Mouse (Mus musculus) forebrain, embryonic 13.5 days (tissue): ENCODE measurements around the gene Cdrt4. TPM values are rescaled to one million over a fixed set of nuclear protein-coding genes. Genes with fewer than 3 reads are reported as not detected.

Experiments used
- ATAC-seq: fragments of 200-750 bp; cut with Nextera tagmentation; 2 replicates; pipeline ENCODE4 v1.8.0; 2017
- H3K27ac ChIP-seq: fragments of 300-500 bp; sonication (generic); 2 replicates; pipeline ENCODE4 v1.5.1; 2015; ENCODE audit warnings: inconsistent platforms, mild to moderate bottlenecking, moderate library complexity
- H3K27me3 ChIP-seq: fragments of 300-500 bp; sonication (generic); 2 replicates; pipeline ENCODE4 v1.6.1; 2015; ENCODE audit warnings: mild to moderate bottlenecking, inconsistent platforms
- H3K36me3 ChIP-seq: fragments of 300-500 bp; sonication (generic); 2 replicates; pipeline ENCODE4 v1.6.1; 2015; ENCODE audit warnings: mild to moderate bottlenecking, inconsistent platforms; ENCODE audit not compliant: poor library complexity, severe bottlenecking
- H3K4me1 ChIP-seq: fragments of 300-500 bp; sonication (generic); 2 replicates; pipeline ENCODE4 v1.6.1; 2015; ENCODE audit warnings: inconsistent platforms
- H3K4me2 ChIP-seq: fragments of 300-500 bp; sonication (generic); 2 replicates; pipeline ENCODE4 v1.6.1; 2015; ENCODE audit warnings: inconsistent platforms, mild to moderate bottlenecking, moderate library complexity
- H3K4me3 ChIP-seq: fragments of 300-500 bp; sonication (generic); 2 replicates; pipeline ENCODE4 v1.5.1; 2015; ENCODE audit warnings: mild to moderate bottlenecking, inconsistent platforms
- H3K9ac ChIP-seq: fragments of 300-500 bp; sonication (generic); 2 replicates; pipeline ENCODE4 v1.6.1; 2015; ENCODE audit warnings: mild to moderate bottlenecking, inconsistent platforms
- H3K9me3 ChIP-seq: fragments of 300-500 bp; sonication (generic); replicated peaks from 2 replicates; pipeline ENCODE4 v1.6.1; 2016; ENCODE audit warnings: inconsistent platforms
- WGBS: fragments of 180-500 bp; shearing (Covaris S2); methylation state at CpG from one replicate; pipeline ENCODE4 v1.1.7; 2015; 5-methylcytosine and 5-hydroxymethylcytosine counted together
- polyA plus RNA-seq: library from polyadenylated mRNA; unstranded; fragments of >200 nt; fragmentation: Nextera tagmentation; extraction: Ambion mirVana; gene quantifications from 2 replicates; pipeline ENCODE4 v1.2.1, GENCODE M21; 2015

The Cdrt4 gene
- polyA plus RNA-seq, 1 experiment from 2014 or later = not detected

DNA sequence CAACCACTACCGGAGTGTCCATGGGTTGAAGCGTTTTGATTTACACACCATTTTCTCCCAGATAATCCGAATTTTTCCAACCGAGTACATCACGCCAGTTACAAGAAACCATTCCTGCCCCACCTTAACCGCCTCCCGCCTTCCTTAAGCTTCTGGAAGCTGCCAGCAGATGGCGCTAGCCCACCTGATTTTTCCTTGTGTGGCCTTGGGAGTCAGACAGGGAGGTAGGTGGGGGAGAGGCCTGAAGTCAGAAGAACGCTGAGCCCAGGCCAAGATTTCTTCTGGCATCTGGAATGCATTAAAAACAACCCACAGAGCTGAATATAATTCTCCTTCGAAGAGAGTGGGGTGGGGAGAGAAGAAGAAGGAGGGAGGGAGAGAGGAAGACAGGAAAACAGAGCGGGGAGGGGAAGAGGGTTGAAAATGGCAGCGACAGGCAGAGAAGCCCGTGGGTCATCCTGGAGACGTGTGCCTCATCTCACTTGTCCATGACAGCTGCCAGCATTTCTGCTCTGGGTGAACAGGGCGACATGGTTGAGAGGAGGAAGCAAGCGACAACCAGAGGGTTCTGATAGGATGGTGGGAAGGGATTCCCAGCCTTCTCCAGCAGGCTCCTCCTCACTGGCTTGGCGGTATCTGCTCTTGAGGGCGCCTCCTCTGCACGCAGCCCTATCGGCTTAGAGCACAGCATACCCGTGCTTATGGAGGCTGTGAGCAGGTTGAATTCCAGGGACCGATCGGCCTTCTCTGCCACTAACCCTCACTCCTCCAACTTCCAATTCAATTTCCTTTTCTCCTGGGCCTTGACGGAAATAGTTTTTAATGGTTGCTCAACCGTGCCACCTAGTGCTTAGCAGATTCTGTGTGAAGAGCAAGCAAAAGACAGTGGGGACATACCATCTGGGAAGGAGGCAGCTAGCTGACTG lies 29.7 kb upstream of the Cdrt4 start:
- 31% methylated on average over 25 of the region's 25 CpGs for WGBS
- Histone ChIP-seq H3K9ac (no peak overlapping the region), H3K36me3 (no peaks in the 10 kb centered on the region), H3K27me3 (no peaks in the 10 kb centered on the region; the same call in 1 of the 2 replicates), H3K4me3 (peak overlapping the region; percentile 22), H3K4me1 (peaks cover 4% of the 10 kb centered on the region; the same call in 1 of the 2 replicates), H3K27ac (no peak overlapping the region), H3K9me3 (no peaks in the 10 kb centered on the region; the same call in 1 of the 2 replicates), H3K4me2 (peak overlapping the region; percentile 44)
- ATAC-seq = peak; percentile 89

- Histone ChIP-seq H3K9ac (no peak overlapping the region), H3K4me1 (no peaks in the 10 kb centered on the region), H3K27ac (no peak overlapping the region), H3K4me2 (no peak overlapping the region), H3K4me3 (no peak overlapping the region), H3K27me3 (no peaks in the 10 kb centered on the region; the same call in 1 of the 2 replicates), H3K36me3 (no peaks in the 10 kb centered on the region), H3K9me3 (no peaks in the 10 kb centered on the region; the same call in 1 of the 2 replicates)
- WGBS = 95% methylated on average over 6 of the region's 6 CpGs
- ATAC-seq = no peak
Observed at GRCm38 (mm10) chr11:62924091-62924761, 26.8 kb upstream of the Cdrt4 start.

- Histone ChIP-seq H3K4me3 (no peak overlapping the region), H3K4me1 (no peaks in the 10 kb centered on the region), H3K27ac (no peak overlapping the region), H3K27me3 (no peaks in the 10 kb centered on the region), H3K9ac (no peak overlapping the region), H3K4me2 (no peak overlapping the region), H3K9me3 (no peaks in the 10 kb centered on the region; the same call in 1 of the 2 replicates), H3K36me3 (no peaks in the 10 kb centered on the region)
- 90% methylated on average over 3 of the region's 3 CpGs for WGBS
- ATAC-seq = no peak
Observed at GRCm38 (mm10) chr11:62929799-62930198, 21.2 kb upstream of the Cdrt4 start.

GRCm38 (mm10) chr11:62930574-62930973 lies 20.4 kb upstream of the Cdrt4 start:
- H3K4me1 ChIP-seq = no peaks in the 10 kb centered on the region
- 83% methylated on average over 4 of the region's 4 CpGs for WGBS
- H3K4me2 ChIP-seq = no peak overlapping the region
- no peaks in the 10 kb centered on the region for H3K36me3 ChIP-seq
- H3K27ac ChIP-seq = no peak overlapping the region
- no peak overlapping the region for H3K4me3 ChIP-seq
- no peaks in the 10 kb centered on the region for H3K27me3 ChIP-seq
- no peaks in the 10 kb centered on the region; the same call in 1 of the 2 replicates for H3K9me3 ChIP-seq
- ATAC-seq = no peak
- H3K9ac ChIP-seq = no peak overlapping the region

- no peaks in the 10 kb centered on the region for H3K4me1 ChIP-seq
- H3K27ac ChIP-seq = no peak overlapping the region
- H3K4me2 ChIP-seq = no peak overlapping the region
- no peak overlapping the region for H3K9ac ChIP-seq
- ATAC-seq = no peak
- no peaks in the 10 kb centered on the region for H3K36me3 ChIP-seq
- 89% methylated on average over 5 of the region's 5 CpGs for WGBS
- H3K9me3 ChIP-seq = no peaks in the 10 kb centered on the region; the same call in 1 of the 2 replicates
- no peak overlapping the region for H3K4me3 ChIP-seq
- H3K27me3 ChIP-seq = no peaks in the 10 kb centered on the region
Observed at GRCm38 (mm10) chr11:62931141-62931540, 19.9 kb upstream of the Cdrt4 start.

DNA sequence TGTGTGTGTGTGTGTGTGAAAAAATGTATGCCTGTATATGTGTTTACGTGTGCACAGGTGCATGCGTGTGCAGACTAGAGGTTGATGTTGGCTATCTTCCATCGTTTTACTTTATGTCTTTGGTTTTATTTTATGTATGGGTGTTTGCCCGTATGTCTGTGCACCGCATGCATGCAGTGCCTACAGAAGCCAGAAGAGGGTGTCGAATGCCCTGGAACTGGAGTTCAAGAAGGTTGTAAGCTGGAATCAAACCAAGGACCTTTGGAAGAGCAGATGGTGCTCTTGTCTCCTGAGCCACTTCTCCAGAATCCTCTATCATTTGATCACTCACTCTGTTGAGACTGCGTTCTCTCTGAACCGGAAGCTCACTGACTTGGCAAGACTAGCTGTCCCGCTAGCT lies 17.9 kb upstream of the Cdrt4 start:
- 91% methylated on average over 9 of the region's 9 CpGs for WGBS
- no peaks in the 10 kb centered on the region for H3K4me1 ChIP-seq
- H3K4me2 ChIP-seq = no peak overlapping the region
- no peaks in the 10 kb centered on the region for H3K27me3 ChIP-seq
- H3K27ac ChIP-seq = no peak overlapping the region
- no peaks in the 10 kb centered on the region for H3K36me3 ChIP-seq
- no peak overlapping the region for H3K9ac ChIP-seq
- H3K4me3 ChIP-seq = no peak overlapping the region
- H3K9me3 ChIP-seq = no peaks in the 10 kb centered on the region
- no peak for ATAC-seq

GRCm38 (mm10) chr11:62934795-62935514 lies 16.0 kb upstream of the Cdrt4 start:
- ATAC-seq = no peak
- Histone ChIP-seq H3K9ac (no peak overlapping the region), H3K27me3 (no peaks in the 10 kb centered on the region), H3K4me1 (no peaks in the 10 kb centered on the region), H3K36me3 (no peaks in the 10 kb centered on the region), H3K27ac (no peak overlapping the region), H3K9me3 (no peaks in the 10 kb centered on the region), H3K4me2 (no peak overlapping the region), H3K4me3 (no peak overlapping the region)
- WGBS = 90% methylated on average over 11 of the region's 11 CpGs

DNA sequence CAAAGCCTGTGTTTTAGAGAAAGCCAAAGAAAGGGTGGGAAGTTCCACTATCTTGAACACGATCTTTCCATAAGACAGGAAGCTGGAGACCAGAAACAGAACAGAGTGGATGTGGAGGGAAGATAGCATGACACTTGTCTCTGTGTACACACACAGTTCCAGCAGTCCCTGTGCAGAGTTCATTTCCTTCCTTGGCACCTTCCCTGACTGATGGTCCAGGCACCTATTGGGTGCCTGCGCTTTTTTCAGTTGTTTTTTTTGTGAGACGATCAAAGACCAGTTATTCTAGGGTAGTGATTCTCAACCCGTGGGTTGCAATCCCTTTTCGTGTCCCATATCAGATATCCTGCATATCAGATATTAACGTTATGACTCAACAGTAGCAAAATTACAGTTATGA lies 13.0 kb upstream of the Cdrt4 start:
- Histone ChIP-seq H3K27me3 (no peaks in the 10 kb centered on the region), H3K9me3 (no peaks in the 10 kb centered on the region), H3K4me1 (no peaks in the 10 kb centered on the region), H3K4me3 (no peak overlapping the region), H3K36me3 (no peaks in the 10 kb centered on the region), H3K27ac (no peak overlapping the region), H3K4me2 (no peak overlapping the region), H3K9ac (no peak overlapping the region)
- ATAC-seq = no peak
- WGBS = 89% methylated on average over 6 of the region's 6 CpGs

DNA sequence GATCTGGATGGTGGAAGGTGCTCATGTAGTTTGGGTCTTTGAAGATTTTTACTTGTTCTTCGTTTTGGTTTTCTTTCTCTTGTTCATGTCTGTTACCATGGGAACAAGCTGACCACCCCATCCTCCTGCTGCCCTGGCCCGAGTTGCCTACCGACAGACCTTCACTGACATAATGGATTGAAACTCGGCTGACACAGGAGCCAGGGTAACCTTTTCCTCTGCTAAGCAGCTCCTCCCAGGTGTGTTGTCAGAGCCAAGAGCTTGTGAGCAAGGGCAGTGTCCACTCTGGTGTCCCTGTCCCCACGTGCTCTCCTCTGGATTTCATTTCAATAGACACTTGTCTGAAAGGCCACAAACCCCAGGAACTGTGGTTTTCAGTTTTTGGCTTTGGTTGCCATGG lies 12.1 kb upstream of the Cdrt4 start:
- 59% methylated on average over 5 of the region's 5 CpGs for WGBS
- H3K4me1 ChIP-seq = no peaks in the 10 kb centered on the region

DNA sequence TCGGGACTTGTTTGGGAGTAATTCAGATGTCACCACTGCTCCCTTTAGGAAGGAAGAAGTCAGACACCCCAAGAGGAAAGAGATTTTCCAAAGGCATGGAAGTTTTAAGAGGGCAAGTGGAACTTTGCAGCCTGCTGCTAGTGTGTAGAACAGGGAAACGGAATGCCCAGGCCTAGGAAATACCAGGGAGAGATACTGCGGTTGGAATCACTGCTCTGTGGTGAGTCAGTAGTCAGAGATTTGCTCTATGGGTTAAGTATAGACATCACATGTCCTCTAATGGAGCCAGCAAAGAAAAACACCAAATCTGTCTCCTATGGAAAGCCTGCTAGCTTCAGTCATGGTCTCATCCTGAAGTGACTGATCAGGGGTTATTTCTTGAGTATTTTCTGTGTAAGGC lies 10.8 kb upstream of the Cdrt4 start:
- Histone ChIP-seq H3K4me1 (no peaks in the 10 kb centered on the region), H3K36me3 (no peaks in the 10 kb centered on the region), H3K27me3 (no peaks in the 10 kb centered on the region), H3K27ac (no peak overlapping the region), H3K9ac (no peak overlapping the region), H3K4me3 (no peak overlapping the region), H3K9me3 (no peaks in the 10 kb centered on the region), H3K4me2 (no peak overlapping the region)
- ATAC-seq = no peak
- 90% methylated on average over 3 of the region's 3 CpGs for WGBS

More for the DNA sequence above, 12.1 kb upstream of the Cdrt4 start:
- ATAC-seq = no peak
- H3K27me3 ChIP-seq = no peaks in the 10 kb centered on the region
- no peaks in the 10 kb centered on the region for H3K9me3 ChIP-seq
- no peak overlapping the region for H3K4me2 ChIP-seq
- no peak overlapping the region for H3K27ac ChIP-seq
- H3K9ac ChIP-seq = no peak overlapping the region
- H3K4me3 ChIP-seq = no peak overlapping the region
- H3K36me3 ChIP-seq = no peaks in the 10 kb centered on the region

DNA sequence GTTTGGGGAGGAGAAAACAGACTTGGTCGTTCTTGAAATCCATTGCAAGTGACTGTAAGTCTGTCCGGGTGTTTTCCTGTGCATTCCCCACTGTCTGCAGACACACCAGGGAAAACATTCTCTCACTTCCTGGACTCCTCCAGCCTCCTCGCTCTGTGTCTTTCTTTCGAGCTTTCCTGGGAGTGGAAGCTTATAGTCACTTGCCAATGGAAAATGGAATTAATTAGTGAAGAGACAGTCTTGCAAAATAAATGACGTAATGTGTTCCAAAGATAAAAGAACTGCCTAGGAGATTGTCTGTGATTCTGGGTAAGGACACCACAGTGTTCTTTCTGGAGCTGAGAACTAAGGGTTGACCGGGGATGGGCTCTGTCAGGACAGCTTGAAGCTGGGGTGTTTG lies 7.5 kb upstream of the Cdrt4 start:
- 72% methylated on average over 6 of the region's 6 CpGs for WGBS
- no peaks in the 10 kb centered on the region for H3K36me3 ChIP-seq
- no peaks in the 10 kb centered on the region for H3K4me1 ChIP-seq
- H3K27me3 ChIP-seq = no peaks in the 10 kb centered on the region
- H3K4me2 ChIP-seq = no peak overlapping the region
- H3K9ac ChIP-seq = no peak overlapping the region
- ATAC-seq = no peak
- no peak overlapping the region for H3K27ac ChIP-seq
- no peak overlapping the region for H3K4me3 ChIP-seq
- H3K9me3 ChIP-seq = no peaks in the 10 kb centered on the region

DNA sequence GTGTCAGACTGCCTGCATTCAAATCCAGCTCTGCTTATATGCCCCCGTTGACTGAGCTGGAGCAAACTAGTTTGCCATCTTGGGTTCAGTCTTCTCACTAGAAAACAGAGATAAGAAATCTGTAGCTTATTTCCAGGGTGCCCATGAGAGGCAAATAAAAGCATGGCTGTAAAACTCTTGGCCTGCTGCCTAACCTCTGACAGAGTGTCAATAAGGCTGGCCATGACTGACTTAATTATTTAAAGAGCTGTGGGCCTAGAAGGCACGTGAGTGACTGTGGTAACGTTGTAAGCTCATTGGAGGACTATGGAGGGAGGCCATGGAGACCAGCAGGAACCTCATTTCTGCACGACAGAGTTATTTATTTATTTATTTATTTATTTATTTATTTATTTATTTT lies 5.5 kb upstream of the Cdrt4 start:
- H3K36me3 ChIP-seq = no peaks in the 10 kb centered on the region
- H3K4me2 ChIP-seq = no peak overlapping the region
- no peak overlapping the region for H3K27ac ChIP-seq
- WGBS = 67% methylated on average over 4 of the region's 4 CpGs
- no peaks in the 10 kb centered on the region for H3K27me3 ChIP-seq
- H3K4me1 ChIP-seq = no peaks in the 10 kb centered on the region
- H3K9ac ChIP-seq = no peak overlapping the region
- H3K4me3 ChIP-seq = no peak overlapping the region
- no peak for ATAC-seq
- no peaks in the 10 kb centered on the region for H3K9me3 ChIP-seq
